Mouse (Mus musculus) spleen, adult 2 months (tissue): ENCODE results near the gene Nemp1. TPM values are rescaled to one million over a fixed set of nuclear protein-coding genes. Genes with fewer than 3 reads are reported as not detected.

ENCODE experiments used
- DNase-seq, 2 experiments: peaks; one replicate each; pipeline versions ENCODE4 v3.0.0 to v3.0.0-alpha.2; 2012 to 2021; ENCODE audit warnings: low spot score in 2 of 2, low read depth in 1 of 2
- H3K27ac ChIP-seq: fragments of 200-500 bp; 2 replicates; pipeline ENCODE4 v1.5.1; 2012; ENCODE audit warnings: low read length, inconsistent platforms; ENCODE audit not compliant: insufficient read depth
- H3K27me3 ChIP-seq: fragments of 200-500 bp; 2 replicates; pipeline ENCODE4 v1.6.1; 2012; ENCODE audit warnings: mild to moderate bottlenecking, moderate library complexity, low read length, inconsistent platforms; ENCODE audit not compliant: control insufficient read depth, insufficient read depth
- H3K36me3 ChIP-seq: fragments of 200-500 bp; 2 replicates; pipeline ENCODE4 v1.6.1; 2012; ENCODE audit warnings: mild to moderate bottlenecking, low read length, inconsistent platforms; ENCODE audit not compliant: control insufficient read depth, insufficient read depth
- H3K4me1 ChIP-seq: fragments of 200-500 bp; 2 replicates; pipeline ENCODE4 v1.6.1; 2011; ENCODE audit warnings: inconsistent platforms; ENCODE audit not compliant: control insufficient read depth, insufficient read depth, insufficient read length
- H3K4me3 ChIP-seq: fragments of 200-500 bp; 2 replicates; pipeline ENCODE4 v1.5.1; 2011; ENCODE audit warnings: mild to moderate bottlenecking, inconsistent platforms; ENCODE audit not compliant: insufficient read depth, insufficient read length; ENCODE audit errors: extremely low read depth
- CTCF ChIP-seq: fragments of 200-500 bp; IDR thresholded peaks from 2 replicates; pipeline ENCODE4 v1.5.1; 2011; ENCODE audit warnings: mild to moderate bottlenecking, inconsistent platforms; ENCODE audit not compliant: insufficient read depth, insufficient read length, insufficient replicate concordance; ENCODE audit errors: extremely low read depth
- POLR2A ChIP-seq: fragments of 200-500 bp; IDR thresholded peaks from 2 replicates; pipeline ENCODE4 v1.6.1; 2011; ENCODE audit warnings: low read depth, low read length, inconsistent platforms
- WGBS: fragments of 180-500 bp; shearing (Covaris S2); methylation state at CpG from one replicate; pipeline ENCODE4 v1.1.7; 2018; 5-methylcytosine and 5-hydroxymethylcytosine counted together
- polyA plus RNA-seq: library from polyadenylated mRNA; depleted of rRNA; stranded (reverse); fragments of >200 nt; gene quantifications from 2 replicates; pipeline ENCODE4 v1.2.3, GENCODE M21; 2012

The Nemp1 gene
- polyA plus RNA-seq, 1 experiment = 3.2 TPM

DNA sequence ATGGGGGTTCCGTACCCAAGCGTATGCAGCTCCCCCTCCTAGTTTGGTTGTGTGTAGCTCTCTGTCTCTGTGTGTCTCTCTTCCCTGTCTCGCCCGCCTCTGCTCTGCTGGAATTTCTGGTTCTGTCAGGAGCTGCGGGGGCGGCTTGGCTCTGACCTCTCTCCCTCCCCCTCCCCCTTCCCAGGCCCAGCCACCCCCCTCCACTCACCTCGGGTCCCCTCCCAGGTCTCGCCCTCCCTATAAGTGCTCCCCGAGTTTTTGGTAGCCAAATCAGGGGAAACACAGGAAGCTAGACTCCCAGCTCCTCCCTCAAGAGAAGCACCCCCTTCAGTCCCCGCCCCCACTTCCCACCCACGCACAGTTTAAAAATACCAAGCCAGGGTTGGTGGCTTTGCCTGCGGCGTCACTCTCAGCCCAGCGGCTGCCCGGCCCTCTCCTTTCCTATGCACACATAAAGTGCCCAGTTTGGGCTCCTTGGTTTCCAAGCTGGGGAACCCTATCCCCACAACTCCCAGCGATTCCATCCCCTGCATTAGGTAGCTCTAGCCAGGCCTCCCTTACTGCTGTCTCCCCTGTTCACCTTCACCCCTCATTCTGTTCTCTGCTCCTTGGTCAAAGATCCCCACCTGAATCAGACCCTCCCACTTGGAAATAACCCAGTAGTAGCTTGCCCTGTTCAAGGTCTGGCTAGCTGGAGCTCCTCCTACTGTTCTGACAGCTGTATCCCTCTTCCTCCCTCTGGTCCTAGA is 4.6 kb upstream of the Nemp1 start:
- peaks cover 24% of the 10 kb centered on the region for H3K4me1 ChIP-seq
- TF ChIP-seq POLR2A (no peak), CTCF (no peak)
- peak overlapping the region; percentile 89 for H3K27ac ChIP-seq
- WGBS = 10% methylated on average over 15 of the region's 16 CpGs
- peaks cover 36% of the 10 kb centered on the region for H3K36me3 ChIP-seq
- DNase-seq = peak; percentile 52 to 54
- H3K4me3 ChIP-seq = peak overlapping the region; percentile 24; the same call in 1 of the 2 replicates
- H3K27me3 ChIP-seq = no peaks in the 10 kb centered on the region

DNA sequence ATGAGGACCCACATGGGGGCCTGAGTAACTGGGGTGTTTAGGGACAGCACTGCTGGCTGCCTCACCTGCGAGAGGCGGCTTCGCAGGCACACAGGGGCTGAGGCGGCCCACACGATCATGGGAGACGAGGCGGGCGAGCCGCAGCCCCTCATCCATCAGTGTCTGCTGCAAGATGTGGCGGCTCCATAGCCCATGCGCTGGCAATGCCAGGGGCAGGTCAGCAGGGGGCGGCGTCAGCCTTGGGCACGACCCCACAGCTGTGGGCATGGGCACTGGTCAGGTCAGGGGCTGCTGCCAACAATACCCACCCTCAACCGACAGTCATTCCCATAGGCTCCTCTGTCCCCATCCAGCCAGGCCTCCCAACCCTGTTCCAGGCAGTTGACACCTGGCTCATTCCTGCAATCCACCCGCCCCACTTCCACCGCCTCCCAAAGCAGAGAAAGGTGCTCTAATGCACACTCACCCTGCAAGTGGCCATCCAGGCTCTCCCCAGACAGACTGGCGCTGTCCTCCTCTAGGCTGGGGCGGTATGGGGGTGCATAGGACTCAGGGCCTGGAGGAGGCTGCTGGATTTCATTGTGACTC is 3.9 kb upstream of the Nemp1 start:
- no peaks in the 10 kb centered on the region for H3K27me3 ChIP-seq
- no peak for TF ChIP-seq POLR2A
- peak; percentile 46; the same call in 1 of the 2 replicates for TF ChIP-seq CTCF
- H3K4me3 ChIP-seq = no peak overlapping the region
- DNase-seq = peak in 1 of 2 experiments; percentile 63
- H3K27ac ChIP-seq = peak overlapping the region; percentile 89
- peaks cover 24% of the 10 kb centered on the region for H3K4me1 ChIP-seq
- 71% methylated on average over 19 of the region's 19 CpGs for WGBS
- peaks cover 32% of the 10 kb centered on the region for H3K36me3 ChIP-seq

DNA sequence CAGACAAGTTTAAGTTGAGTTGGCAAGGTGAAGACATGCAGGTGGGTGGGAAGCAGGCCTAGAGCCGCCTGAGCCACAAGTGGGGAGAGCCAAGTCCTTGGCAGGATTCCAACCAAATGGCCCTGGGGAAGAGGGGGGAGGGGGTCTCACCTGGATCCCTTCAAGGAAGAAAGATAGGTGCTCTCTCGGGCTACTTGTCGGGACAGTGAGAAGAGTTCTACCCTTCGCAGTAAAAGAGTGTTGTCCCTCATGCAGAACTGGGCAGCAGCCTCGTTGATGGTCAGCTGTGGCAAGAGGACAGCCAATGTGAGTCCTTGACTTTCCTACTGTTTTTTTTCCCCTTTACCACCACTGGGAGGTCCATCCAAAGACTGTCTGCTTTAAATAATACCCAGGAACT is 3.1 kb upstream of the Nemp1 start:
- no peaks in the 10 kb centered on the region for H3K27me3 ChIP-seq
- no peak for TF ChIP-seq POLR2A
- no peak overlapping the region for H3K4me3 ChIP-seq
- H3K36me3 ChIP-seq = peaks cover 27% of the 10 kb centered on the region
- H3K4me1 ChIP-seq = peaks cover 24% of the 10 kb centered on the region
- DNase-seq = no peak
- H3K27ac ChIP-seq = no peak overlapping the region
- WGBS = 81% methylated on average over 5 of the region's 5 CpGs

- no peak overlapping the region for H3K4me3 ChIP-seq
- H3K27me3 ChIP-seq = no peaks in the 10 kb centered on the region
- peak overlapping the region; percentile 41; the same call in 1 of the 2 replicates for H3K27ac ChIP-seq
- H3K4me1 ChIP-seq = peaks cover 30% of the 10 kb centered on the region
- WGBS = 87% methylated on average over 16 of the region's 16 CpGs
- TF ChIP-seq POLR2A (no peak), CTCF (no peak)
- DNase-seq = no peak
- peaks cover 27% of the 10 kb centered on the region for H3K36me3 ChIP-seq
Observed at GRCm38 (mm10) chr10:127664166-127664565, 2.5 kb upstream of the Nemp1 start.

- H3K4me3 ChIP-seq = 0 out of 2 replicates have a peak overlapping the region, but pooled peaks have one; percentile 5
- H3K27me3 ChIP-seq = no peaks in the 10 kb centered on the region
- no peak overlapping the region for H3K27ac ChIP-seq
- no peak for DNase-seq
- WGBS = 80% methylated on average over 13 of the region's 13 CpGs
- TF ChIP-seq CTCF (no peak), POLR2A (no peak)
- H3K36me3 ChIP-seq = peaks cover 20% of the 10 kb centered on the region
- H3K4me1 ChIP-seq = peaks cover 36% of the 10 kb centered on the region
Observed at GRCm38 (mm10) chr10:127664891-127665290, 1.8 kb upstream of the Nemp1 start.

- 21% methylated on average over 14 of the region's 14 CpGs for WGBS
- Histone ChIP-seq H3K36me3 (peaks cover 18% of the 10 kb centered on the region), H3K27ac (peak overlapping the region; percentile 95), H3K27me3 (no peaks in the 10 kb centered on the region), H3K4me3 (peak overlapping the region; percentile 62), H3K4me1 (peaks cover 36% of the 10 kb centered on the region)
- no peak for TF ChIP-seq POLR2A
- TF ChIP-seq CTCF = no peak
- no peak for DNase-seq
Observed at GRCm38 (mm10) chr10:127665366-127666181, 1.1 kb upstream of the Nemp1 start.
